Mouse (Mus musculus) left cerebral cortex, postnatal 4 days (tissue): ENCODE results near the gene Smok3c. TPM values are rescaled to one million over a fixed set of nuclear protein-coding genes. Genes with fewer than 3 reads are reported as not detected.
"Not testable (repeated sequence)": the region's sequence is repeated elsewhere in the genome, so short reads cannot be mapped to it uniquely, and the experiment has no call there.

Experiments used
- DNase-seq: peaks from one replicate; pipeline ENCODE4 v3.0.0-alpha.2; 2022
- intact Hi-C: fragments of 180-260 bp; cut with DNase I; formaldehyde crosslinking; loops from one replicate; pipeline ENCODE4 v1.15.1; 2025
- total RNA-seq, 2 experiments: library from RNA; stranded (reverse); gene quantifications; 2 replicates each; pipeline ENCODE4 v1.2.3; 2021

Smok3c gene
- total RNA-seq, 2 experiments from 2014 or later: not detected

- no peak for DNase-seq
- intact Hi-C loops: no loop called here
Observed at GRCm38 (mm10) chr5:138092771-138093170, 39.8 kb downstream of the Smok3c start.

- intact Hi-C loops: no loop called here
- no peak for DNase-seq
Observed at GRCm38 (mm10) chr5:138094474-138094873, 41.5 kb downstream of the Smok3c start.

DNA sequence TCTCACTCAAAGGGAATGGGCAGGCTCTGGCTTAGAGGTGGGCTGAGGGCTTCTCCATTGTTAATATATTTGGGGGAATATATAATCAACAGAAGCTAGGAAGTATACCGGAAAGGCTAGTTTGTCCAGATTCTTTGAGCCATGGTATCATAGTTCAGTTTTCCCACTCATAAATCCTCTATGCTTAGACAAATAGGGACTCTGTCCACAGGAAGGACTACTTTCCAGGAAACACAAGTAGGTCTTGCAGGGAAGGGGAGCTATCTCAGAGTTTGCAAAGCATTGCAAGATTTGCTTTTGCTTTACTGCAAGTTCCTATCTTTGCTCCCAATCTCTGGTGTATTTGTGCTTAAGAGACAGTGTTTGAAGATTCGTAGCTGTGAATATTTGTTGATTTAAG lies 52.0 kb downstream of the Smok3c start:
- intact Hi-C loops: no loop called here
- DNase-seq: no peak

DNA sequence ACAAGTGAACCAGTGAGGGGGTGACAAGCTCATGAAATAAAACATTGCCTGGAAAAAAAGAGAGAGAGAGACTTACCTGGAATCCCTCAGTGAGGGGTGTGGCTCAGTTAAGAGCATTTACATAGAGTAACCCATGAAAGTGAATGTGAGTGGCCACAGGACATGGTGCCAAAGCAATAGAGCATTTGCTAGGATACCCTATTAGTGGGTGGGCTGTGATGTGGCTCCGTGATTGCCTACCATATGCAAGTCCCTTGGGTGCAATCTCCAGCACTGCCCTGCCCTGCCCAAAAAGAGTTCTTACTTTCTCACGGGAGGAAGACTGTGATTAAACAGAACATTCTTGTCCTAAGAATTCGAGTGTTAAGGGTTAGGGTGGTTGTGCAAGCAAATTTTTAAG lies 54.1 kb downstream of the Smok3c start:
- DNase-seq: no peak
- intact Hi-C loops: no loop called here

DNA sequence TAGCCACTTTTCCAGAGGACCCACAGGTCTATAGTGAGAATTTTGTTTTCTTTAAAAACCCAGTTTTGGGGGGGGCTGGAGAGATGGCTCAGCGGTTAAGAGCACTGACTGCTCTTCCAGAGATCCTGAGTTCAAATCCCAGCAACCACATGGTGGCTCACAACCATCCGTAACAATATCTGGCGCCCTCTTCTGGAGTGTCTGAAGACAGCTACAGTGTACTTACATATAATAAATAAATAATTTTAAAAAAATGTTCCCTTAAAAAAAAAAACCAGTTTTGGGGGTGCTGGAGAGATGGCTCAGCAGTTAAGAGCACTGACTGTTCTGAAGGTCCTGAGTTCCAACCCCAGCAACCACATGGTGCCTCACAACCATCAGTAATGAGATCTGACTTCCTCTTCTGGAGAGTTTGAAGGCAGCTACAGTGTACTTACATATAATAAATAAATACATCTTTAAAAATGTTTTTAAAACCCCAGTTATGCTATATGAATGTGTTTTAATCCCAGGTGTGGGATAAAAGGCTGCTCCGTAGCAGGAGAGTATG lies 56.9 kb downstream of the Smok3c start:
- DNase-seq, intact Hi-C loops: not testable (repeated sequence)

Other genes starting within 250 kb of the Smok3c start
- gene Pilra, start 216.9 kb upstream of the Smok3c start, total RNA-seq: 1 to 10 TPM in 1 of 2 experiments, under 1 TPM in 1; 0.91 to 1.0 TPM
- not detected for gene Pilrb1, start 195.1 kb upstream of the Smok3c start, total RNA-seq
- gene Pilrb2, start 181.4 kb upstream of the Smok3c start, total RNA-seq: not detected
- gene Cyp3a13, start 131.6 kb upstream of the Smok3c start, total RNA-seq: not detected
- gene Gjc3, start 90.1 kb upstream of the Smok3c start, total RNA-seq: under 1 TPM; 0.58 to 0.76 TPM
- gene Azgp1, start 71.7 kb upstream of the Smok3c start, total RNA-seq: not detected
- gene Smok3a, start 31.9 kb upstream of the Smok3c start, total RNA-seq: not detected
- not detected for gene Smok3b, start 31.8 kb upstream of the Smok3c start, total RNA-seq
- 10 to 100 TPM; 44.6 to 45.1 TPM for gene Zkscan1, start 31.9 kb downstream of the Smok3c start, total RNA-seq
- 10 to 100 TPM; 34.9 to 35.7 TPM for gene Zscan21, start 63.7 kb downstream of the Smok3c start, total RNA-seq
- 10 to 100 TPM; 13.1 to 13.2 TPM for gene Zfp113, start 102.5 kb downstream of the Smok3c start, total RNA-seq
- 100 to 1,000 TPM; 126 to 131 TPM for gene Cops6, start 107.9 kb downstream of the Smok3c start, total RNA-seq
- gene Ap4m1, start 118.8 kb downstream of the Smok3c start, total RNA-seq: 10 to 100 TPM; 33.2 to 37.3 TPM
- 10 to 100 TPM; 34.9 to 37.6 TPM for gene Mcm7, start 119.2 kb downstream of the Smok3c start, total RNA-seq
- 10 to 100 TPM; 28.6 to 30.7 TPM for gene Taf6, start 134.3 kb downstream of the Smok3c start, total RNA-seq
- 10 to 100 TPM; 17.1 to 18.4 TPM for gene Cnpy4, start 134.3 kb downstream of the Smok3c start, total RNA-seq
- gene Mblac1, start 141.1 kb downstream of the Smok3c start, total RNA-seq: 10 to 100 TPM in 1 of 2 experiments, 1 to 10 TPM in 1; 7.9 to 10.4 TPM
- under 1 TPM in 1 of 2 experiments, not detected in 1; 0.20 TPM for gene Nxpe5, start 172.7 kb downstream of the Smok3c start, total RNA-seq
- gene Lamtor4, start 202.3 kb downstream of the Smok3c start, total RNA-seq: 10 to 100 TPM; 53.1 to 60.1 TPM
- gene BC037034, start 210.8 kb downstream of the Smok3c start, total RNA-seq: 10 to 100 TPM; 90.0 to 98.2 TPM
- 1 to 10 TPM in 1 of 2 experiments, under 1 TPM in 1; 0.86 to 1.6 TPM for gene Gal3st4, start 219.6 kb downstream of the Smok3c start, total RNA-seq
- under 1 TPM in 1 of 2 experiments, not detected in 1; 0.20 TPM for gene Gm43720, start 226.8 kb downstream of the Smok3c start, total RNA-seq
- 100 to 1,000 TPM in 1 of 2 experiments, 10 to 100 TPM in 1; 86.4 to 104 TPM for gene Gpc2, start 226.8 kb downstream of the Smok3c start, total RNA-seq
- 1 to 10 TPM; 5.8 to 7.7 TPM for gene Stag3, start 227.0 kb downstream of the Smok3c start, total RNA-seq